8 mouse cellular contexts compared by ENCODE assay signal in genomic region chr16:94743853-94744501, GRCm38 (mm10).
A peak's percentile ranks its signal among the peaks of the same experiment; 100 is the strongest.
DNase-seq lines count a peak whose midpoint lies in the region; ATAC-seq lines count a peak whose summit lies in the region.

No protein-coding gene starts in this region.

- intact Hi-C loops in gastrocnemius, postnatal 14 days (cut with DNase I; ENCODE audit: low total_unique reads): no loop called here

- H3K4me3 ChIP-seq in kidney, embryonic 14.5 days (ENCODE audit: low read length): peak overlapping the region; percentile 14; the same call in 1 of the 2 replicates
- H3K4me3 ChIP-seq in liver, embryonic 13.5 days (replicated peaks): peak overlapping the region; percentile 26; the same call in 1 of the 2 replicates
- 0 out of 2 replicates have a peak overlapping the region, but pooled peaks have one; percentile 13 for H3K4me3 ChIP-seq in neural tube, embryonic 13.5 days

- no peaks in the 10 kb centered on the region for H3K36me3 ChIP-seq in kidney, embryonic 14.5 days (ENCODE audit: control insufficient read depth, insufficient read depth, low read length)
- no peaks in the 10 kb centered on the region for H3K36me3 ChIP-seq in liver, embryonic 13.5 days
- no peaks in the 10 kb centered on the region for H3K36me3 ChIP-seq in neural tube, embryonic 13.5 days

- DNase-seq in right cerebral cortex, adult 2 months (ENCODE audit: low spot score in 2 of 2): peak; percentile 49 to 59
- DNase-seq in right cerebral cortex, postnatal 4 days: no peak
- peak; percentile 62 for DNase-seq in cerebellum, adult 9-11 months
- DNase-seq in gastrocnemius, postnatal 14 days: peak; percentile 19
- DNase-seq in liver, embryonic 13.5 days: peak; percentile 15
- no peak for DNase-seq in B cell, adult 2 months

- H3K27me3 ChIP-seq in kidney, embryonic 14.5 days (ENCODE audit: control insufficient read depth, insufficient read depth, low read length): no peaks in the 10 kb centered on the region
- no peaks in the 10 kb centered on the region for H3K27me3 ChIP-seq in liver, embryonic 13.5 days
- H3K27me3 ChIP-seq in neural tube, embryonic 13.5 days: no peaks in the 10 kb centered on the region

- ATAC-seq in kidney, embryonic 14.5 days (ENCODE audit: low FRiP score, low TSS enrichment): peak; percentile 81; the same call in 1 of the 2 replicates
- peak; percentile 31; the same call in 1 of the 2 replicates for ATAC-seq in liver, embryonic 13.5 days (ENCODE audit: low read depth)
- peak; percentile 47; the same call in 1 of the 2 replicates for ATAC-seq in neural tube, embryonic 13.5 days (ENCODE audit: low read depth)

- H3K4me2 ChIP-seq in kidney, embryonic 14.5 days (replicated peaks; ENCODE audit: low read depth, low read length): peak overlapping the region; percentile 25
- H3K4me2 ChIP-seq in liver, embryonic 13.5 days: peak overlapping the region; percentile 44
- peak overlapping the region; percentile 32 for H3K4me2 ChIP-seq in neural tube, embryonic 13.5 days

- H3K9ac ChIP-seq in kidney, embryonic 14.5 days (ENCODE audit: low read depth, low read length): no peak overlapping the region
- no peak overlapping the region; the same call in 1 of the 2 replicates for H3K9ac ChIP-seq in liver, embryonic 13.5 days
- no peak overlapping the region for H3K9ac ChIP-seq in neural tube, embryonic 13.5 days

- H3K9me3 ChIP-seq in kidney, embryonic 14.5 days (ENCODE audit: control insufficient read depth, low read length): no peaks in the 10 kb centered on the region
- H3K9me3 ChIP-seq in liver, embryonic 13.5 days (replicated peaks): no peaks in the 10 kb centered on the region
- no peaks in the 10 kb centered on the region for H3K9me3 ChIP-seq in neural tube, embryonic 13.5 days

- no peaks in the 10 kb centered on the region for H3K4me1 ChIP-seq in kidney, embryonic 14.5 days (ENCODE audit: control insufficient read depth, insufficient read depth, low read length)
- H3K4me1 ChIP-seq in liver, embryonic 13.5 days (replicated peaks): no peaks in the 10 kb centered on the region
- peaks cover 12% of the 10 kb centered on the region; the same call in 1 of the 2 replicates for H3K4me1 ChIP-seq in neural tube, embryonic 13.5 days (replicated peaks)

- 3% methylated on average over 11 of the region's 11 CpGs for WGBS in kidney, embryonic 14.5 days
- WGBS in liver, embryonic 13.5 days (ENCODE audit: insufficient replicate concordance): 4% methylated on average over 11 of the region's 11 CpGs
- WGBS in neural tube, embryonic 13.5 days: 6% methylated on average over 11 of the region's 11 CpGs

- no peak overlapping the region for H3K27ac ChIP-seq in kidney, embryonic 14.5 days (ENCODE audit: low read depth, low read length)
- no peak overlapping the region for H3K27ac ChIP-seq in liver, embryonic 13.5 days
- H3K27ac ChIP-seq in neural tube, embryonic 13.5 days (replicated peaks): no peak overlapping the region

Comparison
In these comparisons a context has a peak if more than half of its experiments do, and no peak if none do; other contexts are left out.
1. DNase-seq: peak in right cerebral cortex, adult 2 months (2 of 2), cerebellum, adult 9-11 months (single experiment), gastrocnemius, postnatal 14 days (single experiment) and liver, embryonic 13.5 days (single experiment); none in right cerebral cortex, postnatal 4 days (single experiment) and B cell, adult 2 months (0 of 2).
2. ATAC-seq: peak in every context shown above with its lines; median percentile 81 in kidney, embryonic 14.5 days; 47 in neural tube, embryonic 13.5 days; 31 in liver, embryonic 13.5 days.
3. Peak in every context shown above with its lines, with median percentiles within 50 percentile points of each other: H3K4me2 ChIP-seq and H3K4me3 ChIP-seq.